Mouse (Mus musculus) MEL (cell line): ENCODE results near the gene Hexim2. TPM values are rescaled to one million over a fixed set of nuclear protein-coding genes. Genes with fewer than 3 reads are reported as not detected.

Experiments used
- polyA plus RNA-seq, 2 experiments: library from polyadenylated mRNA; stranded (reverse) in 1 of 2; unstranded in 1 of 2; fragments of >175 nt in 1 of 2; fragments of >200 nt in 1 of 2; gene quantifications; 2 replicates each; pipeline versions ENCODE4 v1.2.1 to v1.2.4; 2012; ENCODE audit warnings: low replicate concordance in 2 of 2, low read depth in 1 of 2; ENCODE audit not compliant: insufficient read length in 2 of 2, insufficient read depth in 1 of 2, missing spikeins in 1 of 2
- total RNA-seq: library from RNA; depleted of rRNA; stranded (reverse); fragments of 300-350 nt; gene quantifications from 2 replicates; pipeline ENCODE4 v1.2.3, GENCODE M21; 2012; rRNA removed

Hexim2 gene
- total and polyA plus RNA-seq, 3 experiments, result 12.3 to 12.5 TPM; not detected in 1

Other genes with a start within 250 kb of the Hexim2 start
- gene Fam187a, start 247.3 kb upstream of the Hexim2 start, total RNA-seq, result 0.08 TPM in 1 of 2 replicates, not detected in the other
- gene Fam187a, start 247.3 kb upstream of the Hexim2 start, polyA plus RNA-seq, result under 1 TPM in 1 of 2 experiments, not detected in 1; 0.08 TPM
- gene Gfap, start 231.5 kb upstream of the Hexim2 start, total RNA-seq, result 1.3 and 2.0 TPM in 2 replicates
- gene Gfap, start 231.5 kb upstream of the Hexim2 start, polyA plus RNA-seq, result 1 to 10 TPM in 1 of 2 experiments, not detected in 1; 2.5 TPM
- gene Kif18b, start 207.3 kb upstream of the Hexim2 start, total RNA-seq, result 36.1 and 40.8 TPM in 2 replicates
- gene Kif18b, start 207.3 kb upstream of the Hexim2 start, polyA plus RNA-seq, result 100 to 1,000 TPM in 1 of 2 experiments, 10 to 100 TPM in 1; 45.7 to 116 TPM
- gene C1ql1, start 185.7 kb upstream of the Hexim2 start, total RNA-seq, result not detected in 2 replicates
- gene C1ql1, start 185.7 kb upstream of the Hexim2 start, polyA plus RNA-seq, result not detected
- gene Nmt1, start 104.2 kb upstream of the Hexim2 start, total RNA-seq, result 70.5 and 85.1 TPM in 2 replicates
- 100 to 1,000 TPM in 1 of 2 experiments, 10 to 100 TPM in 1; 29.8 to 147 TPM for gene Nmt1, start 104.2 kb upstream of the Hexim2 start, polyA plus RNA-seq
- 15.6 and 16.2 TPM in 2 replicates for gene Dcakd, start 104.1 kb upstream of the Hexim2 start, total RNA-seq
- 100 to 1,000 TPM in 1 of 2 experiments, 10 to 100 TPM in 1; 82.3 to 112 TPM for gene Dcakd, start 104.1 kb upstream of the Hexim2 start, polyA plus RNA-seq
- gene Plcd3, start 30.8 kb upstream of the Hexim2 start, total RNA-seq, result 1.7 and 2.0 TPM in 2 replicates
- gene Plcd3, start 30.8 kb upstream of the Hexim2 start, polyA plus RNA-seq, result 1 to 10 TPM in 1 of 2 experiments, not detected in 1; 2.6 TPM
- gene Acbd4, start 30.7 kb upstream of the Hexim2 start, total RNA-seq, result 15.2 and 16.6 TPM in 2 replicates
- 10 to 100 TPM in 1 of 2 experiments, not detected in 1; 18.3 TPM for gene Acbd4, start 30.7 kb upstream of the Hexim2 start, polyA plus RNA-seq
- gene Hexim1, start 16.2 kb upstream of the Hexim2 start, total RNA-seq, result 17.3 and 18.4 TPM in 2 replicates
- 10 to 100 TPM in 1 of 2 experiments, not detected in 1; 25.4 TPM for gene Hexim1, start 16.2 kb upstream of the Hexim2 start, polyA plus RNA-seq
- 1.4 and 1.7 TPM in 2 replicates for gene Fmnl1, start 38.7 kb downstream of the Hexim2 start, total RNA-seq
- gene Fmnl1, start 38.7 kb downstream of the Hexim2 start, polyA plus RNA-seq, result 10 to 100 TPM in 1 of 2 experiments, not detected in 1; 17.2 TPM
- gene 1700023F06Rik, start 76.1 kb downstream of the Hexim2 start, total RNA-seq, result not detected in 2 replicates
- not detected for gene 1700023F06Rik, start 76.1 kb downstream of the Hexim2 start, polyA plus RNA-seq
- gene Spata32, start 86.0 kb downstream of the Hexim2 start, total RNA-seq, result not detected in 2 replicates
- gene Spata32, start 86.0 kb downstream of the Hexim2 start, polyA plus RNA-seq, result not detected
- gene Map3k14, start 135.0 kb downstream of the Hexim2 start, total RNA-seq, result 0.36 and 0.39 TPM in 2 replicates
- under 1 TPM in 1 of 2 experiments, not detected in 1; 0.99 TPM for gene Map3k14, start 135.0 kb downstream of the Hexim2 start, polyA plus RNA-seq
- 6.3 TPM in 2 replicates for gene Arhgap27, start 231.3 kb downstream of the Hexim2 start, total RNA-seq
- 10 to 100 TPM in 1 of 2 experiments, not detected in 1; 15.0 TPM for gene Arhgap27, start 231.3 kb downstream of the Hexim2 start, polyA plus RNA-seq